Mouse (Mus musculus): ENCODE data around the gene Fam186a.
"Not testable (repeated sequence)": the region's sequence is repeated elsewhere in the genome, so short reads cannot be mapped to it uniquely, and the experiment has no call there.

Fam186a gene

GRCm38 (mm10) chr15:99931231-99931630 lies 35.6 kb downstream of the Fam186a start:
- peak; percentile 16 for DNase-seq

- no peak for DNase-seq
Observed at GRCm38 (mm10) chr15:99919601-99920158, 47.2 kb downstream of the Fam186a start.

- no peak for DNase-seq
Observed at GRCm38 (mm10) chr15:99917264-99917663, 49.6 kb downstream of the Fam186a start.

- no peak for DNase-seq
Observed at GRCm38 (mm10) chr15:99914613-99915012, 52.2 kb downstream of the Fam186a start.

GRCm38 (mm10) chr15:99911785-99912184 lies 55.1 kb downstream of the Fam186a start:
- DNase-seq = no peak

- DNase-seq = peak; percentile 20
Observed at GRCm38 (mm10) chr15:99909339-99909996, 57.4 kb downstream of the Fam186a start.

GRCm38 (mm10) chr15:99907514-99907913 lies 59.3 kb downstream of the Fam186a start:
- no peak for DNase-seq

GRCm38 (mm10) chr15:99907041-99907440 lies 59.8 kb downstream of the Fam186a start:
- no peak for DNase-seq

GRCm38 (mm10) chr15:99904841-99905240 lies 62.0 kb downstream of the Fam186a start:
- no peak for DNase-seq

GRCm38 (mm10) chr15:99904333-99904732 lies 62.5 kb downstream of the Fam186a start:
- DNase-seq = peak; percentile 86

GRCm38 (mm10) chr15:99903227-99903626 lies 63.6 kb downstream of the Fam186a start:
- no peak for DNase-seq

GRCm38 (mm10) chr15:99902786-99903185 lies 64.1 kb downstream of the Fam186a start:
- DNase-seq = no peak

- DNase-seq = no peak
Observed at GRCm38 (mm10) chr15:99896621-99897020, 70.2 kb downstream of the Fam186a start.

GRCm38 (mm10) chr15:99891355-99891754 lies 75.5 kb downstream of the Fam186a start:
- no peak for DNase-seq

GRCm38 (mm10) chr15:99890412-99891236 lies 76.2 kb downstream of the Fam186a start:
- DNase-seq = peak; percentile 63

GRCm38 (mm10) chr15:99889275-99889874 lies 77.5 kb downstream of the Fam186a start:
- peak; percentile 38 for DNase-seq

GRCm38 (mm10) chr15:99887130-99887529 lies 79.7 kb downstream of the Fam186a start:
- not testable (repeated sequence) for DNase-seq

- DNase-seq = no peak
Observed at GRCm38 (mm10) chr15:99884038-99884437, 82.8 kb downstream of the Fam186a start.

- DNase-seq = peak; percentile 36
Observed at GRCm38 (mm10) chr15:99878541-99878940, 88.3 kb downstream of the Fam186a start.

GRCm38 (mm10) chr15:99875334-99875869 lies 91.5 kb downstream of the Fam186a start, which contains the start of gene Lima1:
TSS of gene Lima1 (minus strand) at chr15:99875456.
- peak; percentile 91 for DNase-seq

- DNase-seq = peak; percentile 49
Observed at GRCm38 (mm10) chr15:99874612-99875333, 92.1 kb downstream of the Fam186a start.

GRCm38 (mm10) chr15:99872543-99872942 lies 94.3 kb downstream of the Fam186a start:
- DNase-seq = no peak

All from lung, postnatal 10 days (tissue).